Mouse (Mus musculus) kidney, postnatal 0 days (tissue): ENCODE measurements around the gene Spint4. TPM values are rescaled to one million over a fixed set of nuclear protein-coding genes. Genes with fewer than 3 reads are reported as not detected.

Source experiments
- ATAC-seq: fragments of 200-750 bp; cut with Nextera tagmentation; replicated peaks from 2 replicates; pipeline ENCODE4 v1.8.0; 2017; ENCODE audit warnings: low read depth, moderate number of reproducible peaks, moderate TSS enrichment, moderate library complexity; ENCODE audit not compliant: low FRiP score
- DNase-seq: peaks from one replicate; pipeline ENCODE4 v3.0.0-alpha.2; 2016; ENCODE audit warnings: low spot score
- H3K27ac ChIP-seq: fragments of 300-500 bp; sonication (generic); 2 replicates; pipeline ENCODE4 v1.5.1; 2014; ENCODE audit warnings: mild to moderate bottlenecking
- H3K27me3 ChIP-seq: fragments of 300-500 bp; sonication (generic); 2 replicates; pipeline ENCODE4 v1.6.1; 2014; ENCODE audit warnings: low read length, mixed read lengths; ENCODE audit not compliant: insufficient read depth
- H3K36me3 ChIP-seq: fragments of 300-500 bp; sonication (generic); 2 replicates; pipeline ENCODE4 v1.6.1; 2014; ENCODE audit warnings: low read length, mixed read lengths; ENCODE audit not compliant: insufficient read depth
- H3K4me1 ChIP-seq: fragments of 300-500 bp; sonication (generic); replicated peaks from 2 replicates; pipeline ENCODE4 v1.6.1; 2014; ENCODE audit warnings: antibody characterized with exemption, low read length, mixed read lengths; ENCODE audit not compliant: insufficient read depth
- H3K4me2 ChIP-seq: fragments of 300-500 bp; sonication (generic); 2 replicates; pipeline ENCODE4 v1.6.1; 2014; ENCODE audit warnings: mild to moderate bottlenecking, low read length, moderate library complexity, mixed read lengths
- H3K4me3 ChIP-seq: fragments of 300-500 bp; sonication (generic); replicated peaks from 2 replicates; pipeline ENCODE4 v1.5.1; 2014; ENCODE audit warnings: low read depth, low read length
- H3K9ac ChIP-seq: fragments of 300-500 bp; sonication (generic); 2 replicates; pipeline ENCODE4 v1.6.1; 2014; ENCODE audit warnings: low read depth, low read length
- H3K9me3 ChIP-seq: fragments of 300-500 bp; sonication (generic); replicated peaks from 2 replicates; pipeline ENCODE4 v1.6.1; 2016; ENCODE audit warnings: low read length, inconsistent platforms, mixed read lengths
- CTCF ChIP-seq: IDR thresholded peaks from 2 replicates; pipeline ENCODE4 v1.5.1; 2016; ENCODE audit warnings: antibody characterized with exemption, low read depth, mild to moderate bottlenecking, moderate library complexity
- WGBS: fragments of 180-500 bp; shearing (Covaris S2); extraction: QIAGEN DNeasy Blood & Tissue Kit; methylation state at CpG from one replicate; pipeline ENCODE4 v1.1.7; 2014; 5-methylcytosine and 5-hydroxymethylcytosine counted together
- polyA plus RNA-seq: library from polyadenylated mRNA; unstranded; fragments of >200 nt; fragmentation: Nextera tagmentation; extraction: Ambion mirVana; gene quantifications from 2 replicates; pipeline ENCODE4 v1.2.1, GENCODE M21; 2015

The Spint4 gene
- polyA plus RNA-seq = 0.84 and 1.4 TPM in 2 replicates

DNA sequence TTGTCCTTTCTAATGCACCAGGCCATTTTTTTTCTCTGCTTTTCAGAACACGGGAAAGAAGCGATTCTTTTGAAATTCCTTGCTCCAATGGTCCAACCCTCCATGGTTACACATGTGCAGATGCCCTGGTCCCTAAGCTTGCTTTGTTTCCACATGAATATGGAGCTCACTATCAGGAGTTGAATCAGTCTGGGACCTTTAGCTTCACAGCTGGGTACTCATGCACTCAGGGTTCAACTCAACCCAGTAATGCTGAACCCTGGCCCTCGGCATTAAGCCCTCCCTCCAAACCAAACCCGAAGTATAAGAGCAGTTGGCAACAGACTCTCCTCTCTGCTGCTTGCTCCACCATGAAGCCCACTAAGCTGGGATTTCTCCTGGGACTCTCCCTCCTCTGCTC lies at the start of gene Spint4:
Spint4 (plus strand) TSS at position 301 of the 400 bp plus-strand sequence.
- Histone ChIP-seq H3K4me1 (no peaks in the 10 kb centered on the region), H3K9me3 (no peaks in the 10 kb centered on the region), H3K36me3 (no peaks in the 10 kb centered on the region), H3K4me3 (no peak within 1 kb of the TSS), H3K27me3 (no peaks in the 10 kb centered on the region), H3K9ac (no peak within 1 kb of the TSS), H3K4me2 (no peak within 1 kb of the TSS), H3K27ac (no peak within 1 kb of the TSS)
- TF ChIP-seq CTCF = no peak
- WGBS = 70% methylated on average over 4 of the region's 4 CpGs
- ATAC-seq (no peak), DNase-seq (no peak)

DNA sequence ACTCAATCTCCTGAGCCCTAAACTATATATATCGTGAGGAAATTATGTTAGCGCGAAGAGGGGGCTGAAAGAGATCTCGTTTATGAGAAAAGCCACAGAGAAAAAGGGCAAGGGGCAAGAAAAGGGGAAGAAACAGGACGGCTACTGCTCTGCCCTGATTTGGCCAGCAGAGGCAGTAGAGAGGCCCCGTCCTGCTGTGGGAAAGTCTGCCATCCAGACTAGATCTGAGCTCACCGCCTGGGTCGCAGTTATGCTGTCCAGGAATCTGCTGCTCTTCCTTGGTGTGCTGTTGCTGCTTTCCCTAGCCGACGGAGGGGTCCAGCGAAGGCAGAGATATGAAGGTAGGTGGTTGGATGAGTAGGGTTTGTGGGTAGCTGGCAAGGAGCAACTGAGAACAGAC lies 42.4 kb upstream of the Spint4 start, which contains the start of gene Wfdc10:
Wfdc10 (plus strand) TSS at position 189 of the 400 bp plus-strand sequence.
- TF ChIP-seq CTCF = peak; percentile 80
- no peak within 1 kb of the TSS for H3K27ac ChIP-seq
- DNase-seq (peak; percentile 57), ATAC-seq (no peak)
- H3K4me1 ChIP-seq = no peaks in the 10 kb centered on the region
- no peak within 1 kb of the TSS for H3K9ac ChIP-seq
- no peaks in the 10 kb centered on the region for H3K36me3 ChIP-seq
- H3K4me3 ChIP-seq = no peak within 1 kb of the TSS
- no peaks in the 10 kb centered on the region for H3K27me3 ChIP-seq
- H3K4me2 ChIP-seq = no peak within 1 kb of the TSS
- H3K9me3 ChIP-seq = no peaks in the 10 kb centered on the region
- WGBS = 20% methylated on average over 11 of the region's 11 CpGs

GRCm38 (mm10) chr2:164656483-164656882 lies 41.8 kb upstream of the Spint4 start, which contains the start of gene Wfdc9:
Gene Wfdc9 (minus strand): TSS chr2:164656583.
- Histone ChIP-seq H3K9me3 (no peaks in the 10 kb centered on the region), H3K4me1 (no peaks in the 10 kb centered on the region), H3K4me2 (no peak within 1 kb of the TSS), H3K36me3 (no peaks in the 10 kb centered on the region), H3K4me3 (no peak within 1 kb of the TSS), H3K27me3 (no peaks in the 10 kb centered on the region), H3K9ac (no peak within 1 kb of the TSS), H3K27ac (no peak within 1 kb of the TSS)
- TF ChIP-seq CTCF = no peak
- no peak for DNase-seq
- 85% methylated on average over 9 of the region's 9 CpGs for WGBS
- ATAC-seq = no peak

DNA sequence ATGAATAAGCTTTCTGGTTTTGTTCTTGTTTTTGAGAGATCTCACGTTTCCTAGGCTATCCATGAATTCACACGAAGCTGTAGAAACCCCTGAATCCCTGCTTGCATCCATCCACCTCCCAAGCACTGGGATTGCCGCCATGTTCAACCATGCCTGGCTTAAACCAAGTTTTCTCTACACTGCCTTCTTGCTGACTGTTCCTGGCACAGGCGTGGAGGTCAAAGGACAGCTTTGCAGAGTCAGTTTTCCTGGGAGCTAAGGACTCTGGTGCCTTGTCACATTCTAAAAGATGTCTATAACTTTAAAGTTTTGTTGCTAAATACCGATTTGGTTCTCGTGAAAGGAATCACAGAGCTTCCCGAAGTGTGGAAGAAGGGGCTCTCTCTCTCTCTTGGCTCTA lies 33.5 kb upstream of the Spint4 start:
- no peak overlapping the region for H3K27ac ChIP-seq
- H3K4me1 ChIP-seq = no peaks in the 10 kb centered on the region
- no peak overlapping the region for H3K4me2 ChIP-seq
- DNase-seq = no peak
- 85% methylated on average over 7 of the region's 7 CpGs for WGBS
- TF ChIP-seq CTCF = no peak
- no peaks in the 10 kb centered on the region for H3K9me3 ChIP-seq
- H3K9ac ChIP-seq = no peak overlapping the region
- ATAC-seq = no peak
- no peak overlapping the region for H3K4me3 ChIP-seq
- no peaks in the 10 kb centered on the region for H3K27me3 ChIP-seq
- no peaks in the 10 kb centered on the region for H3K36me3 ChIP-seq

DNA sequence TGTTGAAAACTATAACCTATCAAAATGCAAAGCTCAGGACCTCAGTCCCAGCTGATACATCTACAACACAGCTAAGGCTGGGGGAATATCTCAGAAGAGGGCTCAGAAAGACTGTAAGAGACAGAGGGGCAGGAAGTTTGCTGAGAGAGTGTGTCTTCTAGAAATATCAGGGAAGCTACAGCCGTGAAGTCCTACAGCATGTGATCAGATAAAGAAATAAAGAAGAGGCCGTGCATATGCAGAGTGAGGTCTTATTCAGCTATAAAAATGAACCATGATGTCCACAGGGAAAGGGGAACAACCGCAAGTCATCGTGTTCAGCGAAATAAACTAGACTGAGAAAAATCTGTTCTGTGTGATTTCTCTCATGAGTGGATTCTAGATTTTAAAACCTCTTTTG lies 28.0 kb upstream of the Spint4 start:
- no peaks in the 10 kb centered on the region for H3K9me3 ChIP-seq
- TF ChIP-seq CTCF = no peak
- H3K9ac ChIP-seq = no peak overlapping the region
- no peaks in the 10 kb centered on the region for H3K4me1 ChIP-seq
- no peak overlapping the region for H3K27ac ChIP-seq
- WGBS = 73% methylated on average over 5 of the region's 5 CpGs
- no peak overlapping the region for H3K4me3 ChIP-seq
- H3K4me2 ChIP-seq = no peak overlapping the region
- H3K27me3 ChIP-seq = no peaks in the 10 kb centered on the region
- H3K36me3 ChIP-seq = no peaks in the 10 kb centered on the region
- ATAC-seq = no peak
- DNase-seq = no peak

DNA sequence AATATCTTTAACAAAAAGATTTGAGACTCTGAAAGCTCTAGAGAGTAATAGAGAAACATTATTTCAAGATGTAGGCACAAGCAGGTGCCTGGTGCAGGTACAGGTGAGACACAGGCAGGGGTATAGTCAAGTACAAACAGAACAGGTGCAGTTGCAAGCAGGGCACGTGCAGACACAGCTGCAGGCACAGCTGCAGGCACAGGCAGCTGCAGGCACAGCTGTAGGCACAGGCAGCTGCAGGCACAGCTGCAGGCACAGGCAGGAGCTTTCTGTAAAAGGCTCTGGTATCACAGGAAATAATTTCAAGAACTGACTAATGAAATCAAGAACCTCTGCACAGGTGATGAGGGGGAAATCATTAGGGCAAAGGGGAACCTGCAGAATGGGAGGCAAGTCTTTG lies 27.4 kb upstream of the Spint4 start:
- no peaks in the 10 kb centered on the region for H3K36me3 ChIP-seq
- H3K9me3 ChIP-seq = no peaks in the 10 kb centered on the region
- H3K4me1 ChIP-seq = no peaks in the 10 kb centered on the region
- no peak for TF ChIP-seq CTCF
- ATAC-seq = no peak
- 15% methylated on average over 1 of the region's 1 CpGs for WGBS
- H3K4me3 ChIP-seq = no peak overlapping the region
- no peak for DNase-seq
- no peaks in the 10 kb centered on the region for H3K27me3 ChIP-seq
- H3K4me2 ChIP-seq = no peak overlapping the region
- H3K27ac ChIP-seq = no peak overlapping the region
- no peak overlapping the region for H3K9ac ChIP-seq

- Histone ChIP-seq H3K27ac (no peak within 1 kb of the TSS), H3K9ac (no peak within 1 kb of the TSS), H3K9me3 (no peaks in the 10 kb centered on the region), H3K4me1 (no peaks in the 10 kb centered on the region), H3K27me3 (no peaks in the 10 kb centered on the region), H3K36me3 (no peaks in the 10 kb centered on the region), H3K4me3 (no peak within 1 kb of the TSS), H3K4me2 (no peak within 1 kb of the TSS)
- ATAC-seq = no peak
- no peak for TF ChIP-seq CTCF
- DNase-seq = no peak
- WGBS = 58% methylated on average over 7 of the region's 7 CpGs
These were observed 24.3 kb upstream of the Spint4 start, which contains the start of gene Wfdc11 for GRCm38 (mm10) chr2:164673987-164674386. Gene Wfdc11 (minus strand): TSS chr2:164674087.
